Mouse (Mus musculus): ENCODE data around the gene Arhgdib.
"Not testable (repeated sequence)": the region's sequence is repeated elsewhere in the genome, so short reads cannot be mapped to it uniquely, and the experiment has no call there.

Arhgdib gene

DNA sequence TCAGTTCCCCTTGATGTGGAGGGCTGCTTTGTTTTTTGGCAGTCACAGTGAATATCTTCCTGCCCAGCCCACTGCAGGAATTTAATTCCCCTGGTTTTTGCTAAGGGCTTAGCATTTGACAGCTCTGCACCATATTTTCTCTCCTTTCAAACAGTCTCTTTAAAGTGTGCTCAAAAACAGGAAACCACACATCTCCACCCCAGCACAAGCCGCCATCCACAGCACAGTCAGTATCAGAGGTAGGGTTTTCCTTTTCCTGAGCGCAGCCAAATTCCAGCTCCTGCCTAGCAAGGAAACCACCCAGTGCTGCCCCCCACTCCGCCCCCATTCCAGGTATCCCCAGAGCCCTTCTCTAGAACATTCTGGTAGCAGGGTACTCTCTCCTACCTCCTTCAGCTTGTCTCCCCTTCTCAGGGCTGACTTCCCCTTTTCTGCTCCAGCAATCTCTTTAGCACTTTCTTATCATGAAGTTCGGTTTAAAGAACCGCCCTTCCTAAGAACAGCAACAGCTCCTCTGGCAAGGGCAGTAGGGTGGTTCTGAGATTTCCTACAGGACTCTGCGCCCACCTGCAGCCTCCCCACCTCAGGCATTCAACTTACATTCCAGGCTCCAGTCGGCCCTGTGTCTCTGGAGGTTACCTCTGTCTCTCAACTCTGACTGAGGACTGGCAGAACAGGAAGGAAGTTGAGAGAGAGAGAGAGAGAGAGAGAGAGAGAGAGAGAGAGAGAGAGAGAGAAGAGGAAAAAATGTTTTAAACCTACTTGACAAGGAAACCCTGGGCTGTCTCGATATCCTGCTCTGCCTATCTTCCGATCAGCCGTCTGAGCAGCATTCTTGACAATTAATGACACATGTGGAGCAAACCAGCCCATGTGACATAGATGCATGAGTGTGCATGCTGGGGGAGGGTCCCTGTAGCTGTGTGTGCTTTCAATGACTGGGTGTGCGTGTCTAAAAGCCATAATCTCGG lies at the start of gene Arhgdib:
Arhgdib (minus strand) TSS at position 849 of the 971 bp plus-strand sequence.
- DNase-seq: no peak

DNA sequence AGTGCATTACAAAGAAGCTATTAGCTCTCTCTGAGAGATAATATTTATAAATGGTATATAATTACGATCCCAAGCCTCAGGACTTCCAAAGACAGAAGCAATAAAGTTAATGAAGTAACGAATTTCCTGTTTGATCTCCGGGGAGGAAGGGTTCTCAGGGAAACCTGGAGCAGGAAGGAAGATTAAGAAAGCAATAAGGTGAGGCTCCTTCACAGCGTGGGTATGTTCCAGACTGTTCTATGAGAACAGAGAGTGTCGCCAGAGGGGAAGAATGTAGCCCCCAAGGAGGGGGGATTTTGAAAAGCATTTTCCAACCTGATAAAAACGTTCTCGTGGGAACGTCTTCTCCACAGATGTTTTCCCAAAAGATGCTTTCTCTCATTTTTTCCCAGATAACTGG lies 48.9 kb upstream of the Arhgdib start:
- no peak for DNase-seq

DNA sequence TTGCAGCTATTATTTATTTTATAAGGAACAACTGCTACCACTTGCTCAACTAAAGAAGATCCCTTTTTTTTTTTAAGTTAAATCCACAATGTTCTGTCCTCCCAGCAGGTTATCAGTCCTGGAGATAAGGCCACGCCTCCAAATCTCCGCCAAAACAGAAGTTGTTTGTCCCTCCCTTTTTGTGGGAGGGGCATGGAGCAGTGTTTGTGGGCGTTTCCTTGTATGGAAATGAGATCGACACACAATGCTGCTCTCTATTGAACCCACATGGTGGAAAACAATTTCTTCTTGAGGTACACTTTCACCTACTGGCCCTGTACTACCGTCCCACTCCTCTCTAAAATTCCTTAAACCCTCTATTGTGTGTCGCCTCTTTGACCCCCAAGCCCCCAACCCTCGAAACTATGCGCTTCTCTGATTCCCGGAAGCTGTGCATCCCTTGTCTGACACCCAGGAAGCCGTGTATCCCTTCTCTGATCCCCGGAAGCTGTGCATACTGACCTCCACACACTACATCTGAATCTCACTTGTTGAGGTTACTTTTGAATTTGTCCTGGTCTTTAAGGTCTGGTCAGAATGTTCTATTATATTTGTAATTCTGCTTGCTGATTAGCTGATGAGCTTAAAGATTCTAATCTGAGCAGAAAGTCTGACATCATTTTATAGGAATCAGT lies 48.3 kb upstream of the Arhgdib start:
- DNase-seq: no peak

DNA sequence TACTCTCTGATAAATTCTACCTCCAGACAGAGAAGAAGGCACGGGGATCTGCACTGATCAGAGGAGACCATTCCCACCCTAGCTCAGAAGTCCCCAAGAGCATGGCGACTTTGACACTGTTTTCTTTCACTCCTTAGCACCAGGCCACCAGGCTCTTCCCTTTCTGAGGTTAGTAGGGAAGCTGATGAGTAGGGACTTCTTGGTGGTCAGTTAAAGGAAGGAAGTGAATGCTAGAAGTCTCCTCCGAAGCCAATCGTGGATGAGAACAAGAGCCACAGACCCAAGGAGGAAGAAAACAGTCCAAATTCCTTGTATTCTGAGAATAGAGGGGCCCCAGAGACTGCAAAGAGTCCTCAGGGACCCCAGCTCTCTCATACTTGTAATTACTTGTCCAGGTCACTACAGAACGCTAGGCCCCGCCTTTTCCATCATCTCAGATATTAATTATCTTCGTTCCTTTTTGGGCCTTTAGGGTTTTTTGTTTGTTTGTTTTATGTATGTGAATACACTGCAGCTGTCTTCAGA lies 46.9 kb upstream of the Arhgdib start:
- DNase-seq: no peak

DNA sequence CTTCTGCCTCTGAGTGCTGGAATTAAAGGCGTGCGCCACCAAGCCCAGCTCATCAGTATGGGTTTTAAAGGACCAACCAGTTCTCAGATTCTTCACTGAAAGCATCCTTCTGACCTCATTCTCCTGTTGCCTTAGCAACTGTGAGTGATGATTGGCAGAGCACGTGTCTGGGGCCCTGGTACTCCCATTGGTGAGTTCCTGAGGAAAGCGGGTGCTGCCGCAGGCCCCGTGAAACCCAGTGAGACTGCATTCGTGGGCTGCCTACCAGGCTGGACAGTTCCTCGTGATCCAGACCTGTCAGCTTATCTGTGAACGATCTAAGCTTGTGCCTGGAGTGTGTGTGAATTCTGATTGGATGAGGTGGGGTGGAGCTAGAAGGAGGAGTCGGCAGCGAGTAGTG lies 45.0 kb upstream of the Arhgdib start:
- DNase-seq: no peak

DNA sequence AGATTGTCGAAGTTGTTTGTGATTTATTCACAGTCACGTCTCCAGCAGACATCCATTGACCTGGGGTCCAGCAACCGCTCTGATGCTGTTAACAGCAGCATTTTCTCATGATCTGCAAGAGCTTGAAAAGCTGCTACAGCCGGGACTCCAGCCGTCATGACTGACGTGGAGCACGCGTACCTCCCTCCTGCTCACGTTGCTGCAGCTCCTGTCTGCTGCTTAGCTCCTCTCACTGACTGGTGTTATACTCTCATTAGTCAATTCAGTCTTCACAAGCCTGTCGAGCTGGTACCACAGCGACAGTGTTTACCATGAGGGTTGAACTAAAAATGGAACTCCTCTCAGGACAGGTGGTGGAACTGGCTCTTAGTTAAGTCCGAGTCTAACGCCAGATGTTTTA lies 44.3 kb upstream of the Arhgdib start:
- DNase-seq: no peak

DNA sequence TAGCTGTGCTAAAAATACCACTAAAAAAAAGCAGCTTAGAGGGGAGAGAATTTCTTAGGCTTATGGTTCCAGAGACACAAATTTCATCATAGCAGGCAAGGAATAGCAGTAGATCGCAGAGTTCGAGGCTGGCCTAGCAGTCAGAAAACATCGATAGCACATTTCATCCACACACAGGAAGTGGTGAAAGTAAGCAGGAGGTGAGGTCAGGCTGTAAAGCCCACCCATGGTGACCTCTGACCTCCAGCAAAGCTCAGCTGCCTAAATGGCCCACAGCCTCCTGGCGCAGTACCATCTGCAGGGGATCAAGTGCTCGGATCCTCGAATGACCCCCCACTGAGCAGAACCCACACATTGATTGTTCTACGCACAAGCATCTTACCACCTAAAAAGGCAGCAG lies 41.5 kb upstream of the Arhgdib start:
- no peak for DNase-seq

DNA sequence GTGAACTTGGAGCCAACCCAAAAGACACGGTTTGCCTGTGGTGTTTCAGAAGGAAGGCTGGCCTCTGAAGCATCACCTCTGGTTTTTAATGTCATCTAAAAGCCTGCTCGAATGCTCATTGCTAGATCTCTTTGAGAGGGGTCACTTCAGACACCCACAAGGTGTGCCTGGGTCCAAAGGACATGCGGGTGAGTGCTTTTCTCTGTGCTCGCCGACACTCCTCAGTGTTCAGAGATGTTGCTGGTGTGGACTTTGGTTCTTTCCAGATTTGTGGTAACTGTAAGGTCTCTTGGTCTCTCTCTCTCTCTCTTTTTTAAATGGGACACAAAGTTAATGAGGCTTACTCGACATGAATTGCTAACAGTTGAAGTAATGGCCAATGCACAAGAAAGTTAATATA lies 40.9 kb upstream of the Arhgdib start:
- no peak for DNase-seq

DNA sequence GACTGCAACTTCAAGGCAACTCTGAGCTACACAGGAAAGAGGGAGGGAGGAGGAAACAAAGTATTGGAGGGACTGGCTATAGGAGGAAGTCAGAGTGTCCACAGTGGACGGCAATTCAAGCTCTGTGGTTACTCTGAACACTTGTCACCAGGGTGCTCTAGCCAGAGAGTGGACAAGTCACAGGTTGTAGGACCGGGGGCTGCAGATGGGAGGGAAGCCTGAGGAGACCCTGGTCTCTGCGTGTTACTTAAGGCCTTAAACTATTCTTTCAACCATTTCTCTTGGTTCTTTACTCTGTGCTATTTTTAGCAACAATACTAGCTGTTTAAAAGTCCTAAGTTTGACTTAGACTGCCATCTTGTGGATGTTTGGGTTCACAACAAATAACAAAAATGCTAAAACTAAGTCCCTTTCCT lies 38.6 kb upstream of the Arhgdib start:
- no peak for DNase-seq

DNA sequence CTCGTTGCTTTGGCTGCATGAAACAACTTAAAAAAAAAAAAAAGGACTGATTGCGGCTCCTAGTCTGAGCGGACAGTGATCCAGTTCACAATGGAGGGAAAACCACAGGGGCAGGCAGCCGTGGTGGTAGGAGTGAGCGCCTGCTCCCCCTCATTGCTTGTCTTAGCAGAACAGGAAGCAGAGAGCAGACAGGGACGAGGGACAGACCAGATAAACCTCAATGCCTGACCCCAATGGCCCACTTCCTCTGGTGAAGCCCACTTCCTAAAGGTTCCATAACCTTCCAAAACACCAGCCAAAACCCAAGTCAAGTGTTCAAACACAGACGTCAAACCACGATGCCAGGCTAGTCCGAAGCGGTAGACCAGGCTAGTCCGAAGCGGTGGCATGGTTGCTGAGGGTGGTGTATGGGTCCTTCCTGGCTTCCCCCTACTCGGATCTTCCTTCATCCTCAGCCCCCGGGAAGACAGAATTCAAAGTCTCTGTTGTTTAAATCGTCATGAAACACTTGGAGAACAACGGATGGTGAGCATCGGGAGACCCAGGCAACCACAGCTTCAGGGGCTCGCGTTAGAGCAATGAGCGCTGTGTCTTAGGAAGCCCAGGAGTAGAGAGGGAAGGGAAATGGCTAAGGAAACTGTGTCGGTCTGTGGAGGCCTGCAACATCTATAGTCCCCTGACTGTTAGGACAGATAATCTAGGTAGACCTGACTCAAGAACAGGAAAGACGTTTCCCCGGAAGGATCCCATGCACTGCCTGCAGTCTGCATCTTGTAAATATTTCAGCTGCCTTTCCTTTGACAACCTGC lies 37.8 kb upstream of the Arhgdib start:
- no peak for DNase-seq

DNA sequence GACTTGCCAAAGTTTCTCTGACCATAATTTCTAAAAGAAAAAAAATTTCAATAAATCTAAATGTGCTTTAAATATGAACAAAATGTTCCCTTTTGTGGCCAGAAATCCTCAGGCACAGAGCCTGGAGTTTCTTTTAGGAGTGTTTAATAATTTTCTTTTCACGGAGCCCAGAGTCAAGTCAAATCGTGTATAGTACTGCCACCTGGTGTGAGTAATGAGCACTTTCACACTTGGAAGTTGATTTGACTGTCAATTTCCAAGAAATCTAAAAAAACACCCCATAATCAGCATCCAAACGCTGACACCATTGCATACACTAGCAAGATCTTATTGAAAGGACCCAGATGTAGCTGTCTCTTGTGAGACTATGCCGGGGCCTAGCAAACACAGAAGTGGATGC lies 27.2 kb upstream of the Arhgdib start:
- not testable (repeated sequence) for DNase-seq

DNA sequence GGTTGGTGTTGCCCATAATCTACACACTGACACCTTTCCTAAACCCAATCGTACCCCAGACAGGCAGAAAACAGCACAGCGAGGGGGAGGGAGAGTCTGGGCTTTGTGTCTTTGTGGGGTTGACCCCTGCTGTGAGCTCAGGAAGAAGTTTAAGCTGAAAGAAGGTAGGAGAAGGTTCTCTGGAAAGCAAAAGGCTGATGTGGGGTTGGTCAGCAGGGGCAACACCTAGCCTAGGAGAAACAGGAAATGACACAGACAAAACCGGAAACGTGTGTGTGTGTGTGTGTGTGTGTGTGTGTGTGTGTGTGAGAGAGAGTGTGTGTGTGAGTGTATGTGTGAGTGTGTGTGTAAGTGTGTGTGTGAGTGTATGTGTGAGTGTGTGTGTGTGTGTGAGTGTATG lies 25.8 kb upstream of the Arhgdib start:
- DNase-seq: no peak

DNA sequence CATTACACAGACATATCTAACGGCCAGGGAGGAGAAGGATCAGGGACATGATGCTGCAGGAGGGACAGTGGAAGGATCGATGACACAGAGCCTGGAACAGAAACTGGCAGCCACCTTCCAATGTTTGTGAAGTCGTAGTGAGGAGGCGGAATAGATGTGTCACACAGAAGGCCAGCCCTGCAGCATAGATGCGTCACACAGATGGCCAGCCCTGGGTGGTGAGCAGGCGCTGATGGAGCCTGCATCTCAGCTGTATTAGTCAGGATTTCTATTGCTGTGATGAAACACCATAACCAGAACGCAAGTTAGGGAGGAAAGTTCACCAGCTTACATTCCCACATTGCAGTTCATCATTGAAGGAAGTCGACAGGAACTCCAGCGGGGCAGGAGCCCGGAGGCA lies 24.2 kb upstream of the Arhgdib start:
- no peak for DNase-seq

DNA sequence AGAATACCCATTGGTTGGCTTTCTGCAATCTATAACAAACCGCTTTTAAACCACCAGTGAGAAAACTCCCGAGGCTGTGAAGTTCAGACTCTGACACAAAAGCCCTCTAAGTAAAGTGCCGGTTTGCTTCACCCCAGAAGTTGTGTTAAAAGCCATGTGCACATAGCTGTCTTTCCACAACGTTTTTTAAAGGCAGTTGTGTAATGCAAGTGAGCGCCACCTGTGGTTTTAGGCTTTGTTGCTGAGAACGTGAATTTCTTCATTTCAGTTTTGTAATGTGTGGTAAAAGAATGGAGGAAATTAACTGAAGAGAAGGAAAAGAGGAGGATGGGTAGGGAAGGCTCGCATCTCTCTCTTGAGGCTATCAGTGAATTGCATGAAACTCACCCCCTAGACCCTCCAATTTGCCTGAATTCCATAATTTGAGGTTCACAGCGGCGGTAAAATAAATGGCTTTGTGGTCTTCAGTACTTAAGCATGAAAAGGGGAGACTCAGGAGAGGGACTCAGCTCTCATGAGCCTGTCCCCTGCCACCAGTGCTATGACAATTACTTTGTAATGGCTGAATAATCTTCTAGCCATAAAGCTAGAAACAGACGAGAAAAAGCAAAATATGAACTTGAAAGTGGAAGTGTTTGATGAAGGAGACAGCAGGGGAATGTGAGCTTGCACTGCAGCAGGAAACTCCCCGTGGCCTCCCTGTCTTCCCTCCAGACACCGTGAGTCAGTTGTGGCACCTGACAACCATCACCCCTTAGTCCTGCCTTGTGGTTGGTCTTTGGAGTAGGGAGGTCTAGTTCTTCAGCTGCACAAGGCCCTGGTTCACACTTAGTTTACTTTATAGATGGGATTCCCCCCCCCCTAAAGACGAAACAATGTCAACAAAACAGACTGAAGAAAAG lies 23.2 kb upstream of the Arhgdib start:
- no peak for DNase-seq

DNA sequence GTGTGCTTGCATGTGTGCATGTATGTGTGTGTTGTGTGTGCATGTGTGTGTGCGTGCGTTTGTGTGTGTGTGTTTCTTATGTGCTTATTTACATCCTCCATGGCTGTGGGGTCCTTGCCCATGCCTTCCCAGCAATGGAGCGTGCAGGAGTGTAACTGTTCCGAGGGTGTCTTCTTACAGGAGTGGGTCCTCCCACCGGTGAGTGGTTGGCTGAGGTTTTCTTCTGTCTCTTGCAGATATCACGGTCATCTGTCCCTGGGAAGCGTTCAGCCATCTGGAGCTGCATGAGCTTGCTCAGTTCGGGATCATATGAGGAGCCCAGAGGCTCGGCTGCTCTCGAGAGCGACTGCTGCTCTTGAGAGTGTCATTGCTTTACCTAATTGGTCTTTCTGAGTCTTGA lies 21.3 kb upstream of the Arhgdib start:
- DNase-seq: no peak

DNA sequence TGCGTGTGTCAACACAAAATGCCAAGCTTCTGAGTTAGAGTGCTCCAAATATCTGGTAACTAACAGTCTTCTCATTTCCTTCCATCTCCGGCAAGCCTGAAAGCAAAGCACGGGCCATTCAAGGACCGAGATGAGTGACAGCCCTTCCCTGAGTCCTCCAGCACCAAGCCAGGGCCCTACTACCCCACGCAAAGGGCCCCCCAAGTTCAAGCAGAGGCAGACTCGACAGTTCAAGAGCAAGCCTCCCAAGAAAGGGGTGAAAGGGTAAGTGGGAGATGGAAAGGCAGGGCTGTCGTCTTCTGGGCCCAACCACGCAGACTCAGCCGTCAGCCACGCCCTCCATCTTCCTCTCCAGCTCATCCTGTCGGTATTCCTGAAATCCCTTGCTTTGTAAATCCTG lies 17.4 kb upstream of the Arhgdib start:
- no peak for DNase-seq

DNA sequence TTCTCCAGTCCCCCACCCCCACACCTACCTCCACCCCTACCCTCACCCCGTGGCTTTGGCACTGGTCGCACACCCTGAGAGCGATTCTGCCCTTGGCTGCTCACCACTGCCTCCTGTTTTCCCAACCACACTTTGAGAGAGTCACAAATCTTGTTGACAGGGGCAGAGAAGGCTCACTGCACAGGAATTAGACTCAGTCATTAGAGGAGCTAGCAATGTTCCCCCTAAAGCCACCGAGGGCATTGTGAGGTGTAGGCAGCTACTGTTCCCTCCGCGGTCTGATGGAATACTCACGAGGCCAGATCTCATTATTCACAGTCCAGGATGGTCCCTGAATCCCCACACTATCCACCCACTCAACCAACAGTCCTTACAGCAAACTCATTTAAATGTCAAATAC lies 15.4 kb upstream of the Arhgdib start:
- DNase-seq: no peak

DNA sequence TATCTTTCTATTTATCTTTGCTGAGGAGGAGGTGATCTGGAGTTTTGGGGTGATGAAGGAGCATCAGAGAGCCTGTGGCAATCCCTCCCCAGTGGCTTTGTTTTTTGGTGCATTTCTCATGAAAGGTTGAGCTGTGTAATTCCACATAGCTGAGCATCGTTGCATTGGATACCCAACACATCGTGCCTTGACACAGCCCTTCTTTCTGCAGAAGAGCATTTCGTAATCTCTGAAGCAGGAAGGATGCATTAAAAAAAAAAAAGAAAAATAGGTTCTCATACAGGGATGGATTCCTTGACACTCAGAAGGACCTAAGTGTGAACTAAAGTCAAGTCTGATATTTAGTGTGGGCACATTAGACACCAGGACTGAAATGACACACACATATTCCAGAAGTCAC lies 13.5 kb upstream of the Arhgdib start:
- DNase-seq: no peak

DNA sequence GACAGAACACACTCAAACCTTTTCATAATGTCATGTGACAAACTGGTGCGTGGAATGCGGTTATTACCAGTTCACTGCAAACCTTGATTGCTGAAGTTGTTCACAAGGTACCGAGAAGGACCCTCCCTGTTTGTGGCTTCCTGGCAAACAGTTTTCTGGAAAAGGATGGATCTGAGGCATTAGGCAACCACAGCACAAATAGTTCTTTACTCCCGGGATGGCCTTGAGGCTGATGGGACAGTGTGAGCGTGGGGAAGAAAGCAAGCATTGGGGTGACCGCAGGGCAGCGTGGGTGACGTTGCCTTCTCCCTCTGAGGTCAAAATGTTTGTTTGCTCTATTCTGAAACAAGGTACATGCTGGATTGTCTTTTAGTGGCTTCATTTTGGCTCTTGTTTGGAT lies 13.0 kb upstream of the Arhgdib start:
- no peak for DNase-seq

DNA sequence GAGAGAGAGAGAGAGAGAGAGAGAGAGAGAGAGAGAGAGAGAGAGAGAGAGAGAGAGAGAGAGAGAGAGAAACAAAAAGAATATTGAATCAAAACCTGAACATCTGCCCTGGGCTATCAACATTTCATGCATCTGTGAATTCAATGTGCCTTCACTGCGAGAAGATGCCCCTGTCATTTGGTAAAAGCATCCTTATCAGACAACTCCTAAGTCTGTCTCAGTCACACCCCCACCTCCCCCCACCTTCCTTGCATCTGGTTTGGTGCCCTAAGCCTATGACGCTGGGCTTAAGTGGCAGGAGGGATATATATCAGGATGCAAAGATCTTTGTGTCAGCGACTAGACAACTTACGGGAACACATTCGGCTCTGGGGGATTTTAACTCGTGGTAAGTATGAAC lies 12.5 kb upstream of the Arhgdib start:
- no peak for DNase-seq

DNA sequence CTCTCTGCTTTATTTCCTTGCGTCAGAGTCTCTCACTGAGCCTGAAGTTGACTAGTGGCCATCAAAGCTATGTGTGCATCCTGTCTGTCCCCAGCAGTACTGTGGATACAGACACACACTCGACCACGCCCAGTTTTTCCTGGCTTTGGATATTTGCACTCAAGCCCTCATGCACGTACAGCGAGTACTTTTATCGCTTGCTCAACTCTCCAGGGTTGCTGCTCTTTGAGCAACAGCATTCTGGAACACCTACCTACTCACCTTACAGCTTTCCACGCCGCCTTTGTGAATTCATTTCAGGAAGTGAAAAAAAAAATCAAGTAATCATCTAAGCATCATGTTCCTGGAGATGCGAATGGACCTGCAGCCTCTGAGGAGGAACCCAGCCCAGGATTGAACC lies 11.2 kb upstream of the Arhgdib start:
- no peak for DNase-seq

DNA sequence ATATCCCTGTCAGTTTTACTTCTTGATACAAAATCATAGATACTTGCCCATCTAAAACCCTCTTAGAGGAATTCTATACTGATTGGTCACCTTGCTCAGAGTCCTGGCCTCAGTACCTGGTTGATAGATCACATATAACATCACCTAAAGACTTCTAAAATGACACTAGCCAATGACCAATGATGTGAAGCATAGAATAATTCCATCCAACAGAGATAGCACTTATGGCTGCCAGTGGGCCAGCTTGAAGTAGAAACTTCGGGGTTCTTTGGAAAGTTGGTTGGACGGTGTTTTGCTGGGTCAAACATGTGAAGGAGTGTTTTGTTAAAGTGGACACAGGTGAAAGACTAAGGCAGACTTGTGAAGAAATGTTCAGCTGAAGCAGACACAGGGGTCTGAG lies 8.5 kb upstream of the Arhgdib start:
- DNase-seq: no peak
